Mouse (Mus musculus) heart, postnatal 14 days (tissue): ENCODE results near the gene Dmxl2. TPM values are rescaled to one million over a fixed set of nuclear protein-coding genes. Genes with fewer than 3 reads are reported as not detected.

Source experiments
- DNase-seq, 2 experiments: peaks; one replicate each; pipeline ENCODE4 v3.0.0; 2021 to 2022
- intact Hi-C: fragments of 180-260 bp; cut with DNase I; formaldehyde crosslinking; loops from one replicate; pipeline ENCODE4 v1.15.1; 2025
- total RNA-seq, 2 experiments: library from RNA; stranded (reverse); gene quantifications; 2 replicates each; pipeline ENCODE4 v1.2.3; 2021

Gene Dmxl2
- total RNA-seq, 2 experiments from 2014 or later = 18.3 to 20.2 TPM

GRCm38 (mm10) chr9:54336532-54337144 lies 164.8 kb downstream of the Dmxl2 start:
- intact Hi-C loops = loop anchor here (2.0 to 5.0 kb wide), 2 partner anchors 156 to 344 kb away; no protein-coding TSS in a partner anchor
- DNase-seq = peak; percentile 31 to 59

GRCm38 (mm10) chr9:54335582-54335981 lies 165.8 kb downstream of the Dmxl2 start:
- no peak for DNase-seq
- intact Hi-C loops = loop anchor here (5.0 kb wide), 1 partner anchor 343 kb away; no protein-coding TSS in a partner anchor

- no peak for DNase-seq
- intact Hi-C loops = no loop called here
Observed at GRCm38 (mm10) chr9:54329201-54329600, 172.2 kb downstream of the Dmxl2 start.

GRCm38 (mm10) chr9:54323456-54323855 lies 178.0 kb downstream of the Dmxl2 start:
- intact Hi-C loops = loop anchor here (5.0 kb wide), 2 partner anchors 141 to 331 kb away; no protein-coding TSS in a partner anchor
- DNase-seq = peak in 1 of 2 experiments; percentile 12

GRCm38 (mm10) chr9:54316363-54316762 lies 185.1 kb downstream of the Dmxl2 start:
- intact Hi-C loops = no loop called here
- no peak for DNase-seq

Other genes with a start within 250 kb of the Dmxl2 start
- gene Cyp19a1, start 233.5 kb downstream of the Dmxl2 start, total RNA-seq = not detected
- gene Gldn, start 215.1 kb downstream of the Dmxl2 start, total RNA-seq = under 1 TPM in 1 of 2 experiments, not detected in 1; 0.07 TPM
- not detected for gene Sh2d7, start 37.4 kb upstream of the Dmxl2 start, total RNA-seq
- 1 to 10 TPM in 1 of 2 experiments, under 1 TPM in 1; 0.71 to 3.4 TPM for gene Cib2, start 58.6 kb upstream of the Dmxl2 start, total RNA-seq
- gene Idh3a, start 84.7 kb upstream of the Dmxl2 start, total RNA-seq = 100 to 1,000 TPM; 581 to 585 TPM
- under 1 TPM; 0.14 to 0.27 TPM for gene Acsbg1, start 160.2 kb upstream of the Dmxl2 start, total RNA-seq
- gene Dnaja4, start 197.2 kb upstream of the Dmxl2 start, total RNA-seq = 10 to 100 TPM; 48.2 to 51.7 TPM
- gene Wdr61, start 232.9 kb upstream of the Dmxl2 start, total RNA-seq = 10 to 100 TPM; 32.7 to 34.7 TPM